Mouse (Mus musculus) forebrain, embryonic 16.5 days (tissue): ENCODE data around the gene Akap2. TPM values are rescaled to one million over a fixed set of nuclear protein-coding genes. Genes with fewer than 3 reads are reported as not detected.
A peak's percentile ranks its signal among the peaks of the same experiment; 100 is the strongest.
"Not testable (repeated sequence)": the region's sequence is repeated elsewhere in the genome, so short reads cannot be mapped to it uniquely, and the experiment has no call there.

Experiments used
- ATAC-seq: fragments of 200-750 bp; cut with Nextera tagmentation; 2 replicates; pipeline ENCODE4 v1.8.0; 2017; ENCODE audit warnings: mild to moderate bottlenecking, moderate library complexity
- H3K27ac ChIP-seq: fragments of 300-500 bp; sonication (generic); 2 replicates; pipeline ENCODE4 v1.5.1; 2014; ENCODE audit warnings: low read length, control low read depth
- H3K27me3 ChIP-seq: fragments of 300-500 bp; sonication (generic); replicated peaks from 2 replicates; pipeline ENCODE4 v1.6.1; 2014; ENCODE audit warnings: low read length; ENCODE audit not compliant: control insufficient read depth, insufficient read depth
- H3K36me3 ChIP-seq: fragments of 300-500 bp; sonication (generic); 2 replicates; pipeline ENCODE4 v1.6.1; 2014; ENCODE audit not compliant: control insufficient read depth, insufficient read depth
- H3K4me1 ChIP-seq: fragments of 300-500 bp; sonication (generic); replicated peaks from 2 replicates; pipeline ENCODE4 v1.6.1; 2014; ENCODE audit warnings: low read length; ENCODE audit not compliant: control insufficient read depth, insufficient read depth
- H3K4me2 ChIP-seq: fragments of 300-500 bp; sonication (generic); 2 replicates; pipeline ENCODE4 v1.6.1; 2014; ENCODE audit warnings: mild to moderate bottlenecking, low read length, control low read depth
- H3K4me3 ChIP-seq: fragments of 300-500 bp; sonication (generic); replicated peaks from 2 replicates; pipeline ENCODE4 v1.5.1; 2014; ENCODE audit warnings: mild to moderate bottlenecking, low read length, control low read depth
- H3K9ac ChIP-seq: fragments of 300-500 bp; sonication (generic); replicated peaks from 2 replicates; pipeline ENCODE4 v1.6.1; 2014; ENCODE audit warnings: low read depth, low read length, control low read depth
- H3K9me3 ChIP-seq: fragments of 300-500 bp; sonication (generic); 2 replicates; pipeline ENCODE4 v1.6.1; 2016; ENCODE audit warnings: low read length; ENCODE audit not compliant: control insufficient read depth
- WGBS: fragments of 180-500 bp; shearing (Covaris S2); extraction: QIAGEN DNeasy Blood & Tissue Kit; methylation state at CpG from one replicate; pipeline ENCODE4 v1.1.7; 2014; 5-methylcytosine and 5-hydroxymethylcytosine counted together
- polyA plus RNA-seq: library from polyadenylated mRNA; unstranded; fragments of >200 nt; fragmentation: Nextera tagmentation; extraction: Ambion mirVana; gene quantifications from 2 replicates; pipeline ENCODE4 v1.2.1, GENCODE M21; 2015

Gene Akap2
- polyA plus RNA-seq, 1 experiment from 2014 or later = 7.7 TPM

GRCm38 (mm10) chr4:57888978-57889377 is 171.5 kb downstream of the Akap2 start:
- H3K9ac ChIP-seq, H3K27ac ChIP-seq, H3K4me2 ChIP-seq, H3K4me1 ChIP-seq, H3K27me3 ChIP-seq, H3K4me3 ChIP-seq, H3K9me3 ChIP-seq, ATAC-seq, H3K36me3 ChIP-seq: not testable (repeated sequence)
- 95% methylated on average over 1 of the region's 1 CpGs for WGBS

GRCm38 (mm10) chr4:57889773-57890172 is 172.3 kb downstream of the Akap2 start:
- 77% methylated on average over 8 of the region's 8 CpGs for WGBS
- no peak for ATAC-seq
- Histone ChIP-seq H3K27me3 (no peaks in the 10 kb centered on the region), H3K4me1 (peaks cover 3% of the 10 kb centered on the region), H3K27ac (no peak overlapping the region), H3K4me3 (no peak overlapping the region), H3K9ac (no peak overlapping the region), H3K36me3 (no peaks in the 10 kb centered on the region), H3K9me3 (no peaks in the 10 kb centered on the region), H3K4me2 (no peak overlapping the region)

GRCm38 (mm10) chr4:57892001-57892586 is 174.6 kb downstream of the Akap2 start:
- no peaks in the 10 kb centered on the region for H3K9me3 ChIP-seq
- ATAC-seq = no peak
- 64% methylated on average over 10 of the region's 10 CpGs for WGBS
- no peak overlapping the region for H3K27ac ChIP-seq
- no peak overlapping the region for H3K4me3 ChIP-seq
- H3K4me2 ChIP-seq = no peak overlapping the region
- H3K9ac ChIP-seq = no peak overlapping the region
- no peaks in the 10 kb centered on the region for H3K36me3 ChIP-seq
- H3K27me3 ChIP-seq = no peaks in the 10 kb centered on the region
- no peaks in the 10 kb centered on the region for H3K4me1 ChIP-seq

- H3K27me3 ChIP-seq = no peaks in the 10 kb centered on the region
- no peaks in the 10 kb centered on the region for H3K4me1 ChIP-seq
- no peaks in the 10 kb centered on the region for H3K9me3 ChIP-seq
- H3K4me3 ChIP-seq = no peak overlapping the region
- no peak overlapping the region for H3K4me2 ChIP-seq
- WGBS = 33% methylated on average over 5 of the region's 5 CpGs
- no peak for ATAC-seq
- no peaks in the 10 kb centered on the region for H3K36me3 ChIP-seq
- no peak overlapping the region for H3K9ac ChIP-seq
- H3K27ac ChIP-seq = no peak overlapping the region
Measured at GRCm38 (mm10) chr4:57895140-57895539, 177.7 kb downstream of the Akap2 start.

GRCm38 (mm10) chr4:57895902-57896301 is 178.4 kb downstream of the Akap2 start:
- Histone ChIP-seq H3K4me1 (no peaks in the 10 kb centered on the region), H3K27me3 (no peaks in the 10 kb centered on the region), H3K36me3 (no peaks in the 10 kb centered on the region), H3K27ac (no peak overlapping the region), H3K9ac (no peak overlapping the region), H3K4me3 (no peak overlapping the region), H3K9me3 (no peaks in the 10 kb centered on the region), H3K4me2 (no peak overlapping the region)
- ATAC-seq = no peak
- 73% methylated on average over 6 of the region's 6 CpGs for WGBS

GRCm38 (mm10) chr4:57896631-57897030 is 179.2 kb downstream of the Akap2 start:
- H3K9ac ChIP-seq = no peak overlapping the region
- H3K27me3 ChIP-seq = no peaks in the 10 kb centered on the region
- H3K36me3 ChIP-seq = no peaks in the 10 kb centered on the region
- H3K4me3 ChIP-seq = no peak overlapping the region
- H3K4me1 ChIP-seq = no peaks in the 10 kb centered on the region
- ATAC-seq = no peak
- no peak overlapping the region for H3K27ac ChIP-seq
- H3K9me3 ChIP-seq = no peaks in the 10 kb centered on the region
- 46% methylated on average over 3 of the region's 3 CpGs for WGBS
- no peak overlapping the region for H3K4me2 ChIP-seq

GRCm38 (mm10) chr4:57901210-57901609 is 183.8 kb downstream of the Akap2 start:
- no peak overlapping the region for H3K27ac ChIP-seq
- no peak overlapping the region for H3K4me3 ChIP-seq
- H3K27me3 ChIP-seq = no peaks in the 10 kb centered on the region
- no peak overlapping the region for H3K9ac ChIP-seq
- ATAC-seq = peak; percentile 69; the same call in 1 of the 2 replicates
- no peak overlapping the region for H3K4me2 ChIP-seq
- H3K9me3 ChIP-seq = no peaks in the 10 kb centered on the region
- H3K4me1 ChIP-seq = 0 out of 2 replicates have a peak, but pooled peaks cover 3% of the 10 kb centered on the region
- WGBS = 4% methylated on average over 4 of the region's 4 CpGs
- no peaks in the 10 kb centered on the region for H3K36me3 ChIP-seq

- H3K27ac ChIP-seq = no peak overlapping the region
- 87% methylated on average over 5 of the region's 5 CpGs for WGBS
- no peak overlapping the region for H3K4me2 ChIP-seq
- no peaks in the 10 kb centered on the region for H3K9me3 ChIP-seq
- no peak for ATAC-seq
- no peak overlapping the region for H3K9ac ChIP-seq
- H3K36me3 ChIP-seq = no peaks in the 10 kb centered on the region
- H3K4me3 ChIP-seq = no peak overlapping the region
- 0 out of 2 replicates have a peak, but pooled peaks cover 3% of the 10 kb centered on the region for H3K4me1 ChIP-seq
- no peaks in the 10 kb centered on the region for H3K27me3 ChIP-seq
Measured at GRCm38 (mm10) chr4:57902619-57903018, 185.2 kb downstream of the Akap2 start.

- Histone ChIP-seq H3K4me1 (0 out of 2 replicates have a peak, but pooled peaks cover 3% of the 10 kb centered on the region), H3K9me3 (no peaks in the 10 kb centered on the region), H3K27ac (no peak overlapping the region), H3K4me2 (no peak overlapping the region), H3K9ac (no peak overlapping the region), H3K4me3 (no peak overlapping the region), H3K36me3 (no peaks in the 10 kb centered on the region), H3K27me3 (no peaks in the 10 kb centered on the region)
- WGBS = 12% methylated on average over 5 of the region's 5 CpGs
- peak; percentile 76 for ATAC-seq
Measured at GRCm38 (mm10) chr4:57904211-57904610, 186.8 kb downstream of the Akap2 start.

GRCm38 (mm10) chr4:57904638-57905037 is 187.2 kb downstream of the Akap2 start:
- no peaks in the 10 kb centered on the region for H3K9me3 ChIP-seq
- H3K36me3 ChIP-seq = no peaks in the 10 kb centered on the region
- H3K4me1 ChIP-seq = 0 out of 2 replicates have a peak, but pooled peaks cover 3% of the 10 kb centered on the region
- H3K27ac ChIP-seq = no peak overlapping the region
- H3K4me3 ChIP-seq = no peak overlapping the region
- no peak overlapping the region for H3K4me2 ChIP-seq
- WGBS = 32% methylated on average over 9 of the region's 9 CpGs
- no peaks in the 10 kb centered on the region for H3K27me3 ChIP-seq
- ATAC-seq = peak; percentile 36
- no peak overlapping the region for H3K9ac ChIP-seq
